Mouse (Mus musculus) forebrain, embryonic 11.5 days (tissue): ENCODE data around the gene Usf2. TPM values are rescaled to one million over a fixed set of nuclear protein-coding genes. Genes with fewer than 3 reads are reported as not detected.

Experiments used
- ATAC-seq: fragments of 200-750 bp; cut with Nextera tagmentation; replicated peaks from 2 replicates; pipeline ENCODE4 v1.8.0; 2017; ENCODE audit warnings: moderate TSS enrichment; ENCODE audit not compliant: low FRiP score
- DNase-seq: peaks from one replicate; pipeline ENCODE4 v3.0.0-alpha.2; 2017; ENCODE audit warnings: low spot score
- H3K27ac ChIP-seq: fragments of 300-500 bp; sonication (generic); 2 replicates; pipeline ENCODE4 v1.5.1; 2014; ENCODE audit warnings: low read depth, low read length
- H3K27me3 ChIP-seq: fragments of 300-500 bp; sonication (generic); 2 replicates; pipeline ENCODE4 v1.6.1; 2014; ENCODE audit warnings: mild to moderate bottlenecking, low read length, mixed read lengths; ENCODE audit not compliant: control insufficient read depth, insufficient read depth
- H3K36me3 ChIP-seq: fragments of 300-500 bp; sonication (generic); 2 replicates; pipeline ENCODE4 v1.6.1; 2014; ENCODE audit warnings: mild to moderate bottlenecking, low read length, moderate library complexity, mixed read lengths; ENCODE audit not compliant: control insufficient read depth, insufficient read depth
- H3K4me1 ChIP-seq: fragments of 300-500 bp; sonication (generic); replicated peaks from 2 replicates; pipeline ENCODE4 v1.6.1; 2014; ENCODE audit warnings: low read length, mixed read lengths; ENCODE audit not compliant: control insufficient read depth, insufficient read depth
- H3K4me2 ChIP-seq: fragments of 300-500 bp; sonication (generic); 2 replicates; pipeline ENCODE4 v1.6.1; 2014; ENCODE audit warnings: low read depth, mild to moderate bottlenecking, low read length, moderate library complexity, mixed read lengths; ENCODE audit not compliant: severe bottlenecking
- H3K4me3 ChIP-seq: fragments of 300-500 bp; sonication (generic); 2 replicates; pipeline ENCODE4 v1.5.1; 2014; ENCODE audit warnings: low read depth, low read length
- H3K9ac ChIP-seq: fragments of 300-500 bp; sonication (generic); 2 replicates; pipeline ENCODE4 v1.6.1; 2014; ENCODE audit warnings: low read length
- H3K9me3 ChIP-seq: fragments of 300-500 bp; sonication (generic); 2 replicates; pipeline ENCODE4 v1.6.1; 2016; ENCODE audit warnings: low read length, mixed read lengths; ENCODE audit not compliant: control insufficient read depth
- WGBS: fragments of 180-500 bp; shearing (Covaris S2); extraction: QIAGEN DNeasy Blood & Tissue Kit; methylation state at CpG from one replicate; pipeline ENCODE4 v1.1.7; 2014; 5-methylcytosine and 5-hydroxymethylcytosine counted together
- polyA plus RNA-seq: library from polyadenylated mRNA; unstranded; fragments of >200 nt; fragmentation: Nextera tagmentation; extraction: Ambion mirVana; gene quantifications from 2 replicates; pipeline ENCODE4 v1.2.1, GENCODE M21; 2014

The Usf2 gene
- polyA plus RNA-seq: 28.4 and 29.3 TPM in 2 replicates

DNA sequence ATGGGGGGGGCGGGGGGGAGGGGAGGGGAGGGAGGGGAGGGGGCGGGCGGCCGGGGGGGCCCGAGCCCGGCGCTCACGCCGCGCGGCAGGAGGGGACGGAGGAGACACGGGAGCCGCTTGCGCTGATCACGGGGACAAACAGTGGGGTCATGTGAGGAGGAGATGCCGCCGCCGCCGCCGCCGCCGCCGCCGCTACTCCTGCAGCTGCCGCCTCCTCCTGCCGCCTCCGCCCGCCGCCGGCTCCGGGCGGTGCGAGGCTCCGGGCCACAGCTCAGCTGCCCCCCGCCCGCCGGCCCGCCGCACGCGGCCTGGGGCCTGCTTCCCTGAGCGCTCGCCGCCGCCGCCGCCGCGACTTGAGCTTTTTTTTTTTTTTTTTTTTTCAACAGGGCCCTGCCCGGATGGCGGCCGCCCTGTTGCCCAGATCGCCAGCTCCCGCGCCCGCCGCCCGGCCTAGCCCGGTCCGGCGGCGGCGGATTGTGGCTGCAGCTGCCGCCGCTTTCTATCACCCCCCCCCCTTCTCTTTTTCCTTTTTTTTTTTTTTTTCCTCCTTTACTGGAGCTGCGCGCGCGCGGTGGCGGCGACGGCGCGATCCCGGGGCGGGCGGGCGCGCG lies at the start of gene Usf2:
Gene Usf2 (minus strand): TSS at position 48 of the 611 bp plus-strand sequence.
- peak within 1 kb of the TSS; percentile 95 for H3K27ac ChIP-seq
- 0% methylated on average over 28 of the region's 82 CpGs for WGBS
- peaks cover 10% of the 10 kb centered on the region for H3K4me1 ChIP-seq

DNA sequence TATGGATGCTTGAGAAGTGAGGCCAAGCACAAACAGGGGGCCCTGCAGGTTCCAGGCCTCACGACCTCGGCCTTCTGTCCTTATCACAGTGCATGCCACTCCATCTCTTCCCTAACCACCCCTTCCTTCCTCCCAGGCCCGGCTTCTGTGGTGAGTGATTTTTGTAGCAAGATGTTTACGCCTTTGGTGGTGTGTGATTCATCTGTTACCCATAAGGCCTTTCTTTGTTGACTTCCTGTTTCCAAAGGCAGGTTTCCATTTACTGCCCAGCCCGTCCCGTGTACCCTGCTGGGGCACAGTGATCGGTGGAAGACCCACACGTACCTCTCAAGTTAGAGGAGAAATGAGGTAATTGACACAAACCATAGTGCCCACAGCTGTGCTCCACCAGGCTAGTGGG lies 46.0 kb upstream of the Usf2 start:
- Histone ChIP-seq H3K9me3 (no peaks in the 10 kb centered on the region), H3K9ac (no peak overlapping the region), H3K36me3 (no peaks in the 10 kb centered on the region), H3K4me3 (no peak overlapping the region), H3K4me2 (no peak overlapping the region), H3K27ac (no peak overlapping the region), H3K27me3 (no peaks in the 10 kb centered on the region), H3K4me1 (no peaks in the 10 kb centered on the region)
- DNase-seq (no peak), ATAC-seq (no peak)
- 86% methylated on average over 8 of the region's 8 CpGs for WGBS

More for the DNA sequence above, at the start of gene Usf2:
- Histone ChIP-seq H3K27me3 (no peaks in the 10 kb centered on the region), H3K36me3 (peaks cover 10% of the 10 kb centered on the region), H3K4me2 (peak within 1 kb of the TSS; percentile 90), H3K9me3 (no peaks in the 10 kb centered on the region), H3K4me3 (peak within 1 kb of the TSS; percentile 95), H3K9ac (peak within 1 kb of the TSS; percentile 96)
- ATAC-seq: peak; percentile 61
- DNase-seq: peak; percentile 90

DNA sequence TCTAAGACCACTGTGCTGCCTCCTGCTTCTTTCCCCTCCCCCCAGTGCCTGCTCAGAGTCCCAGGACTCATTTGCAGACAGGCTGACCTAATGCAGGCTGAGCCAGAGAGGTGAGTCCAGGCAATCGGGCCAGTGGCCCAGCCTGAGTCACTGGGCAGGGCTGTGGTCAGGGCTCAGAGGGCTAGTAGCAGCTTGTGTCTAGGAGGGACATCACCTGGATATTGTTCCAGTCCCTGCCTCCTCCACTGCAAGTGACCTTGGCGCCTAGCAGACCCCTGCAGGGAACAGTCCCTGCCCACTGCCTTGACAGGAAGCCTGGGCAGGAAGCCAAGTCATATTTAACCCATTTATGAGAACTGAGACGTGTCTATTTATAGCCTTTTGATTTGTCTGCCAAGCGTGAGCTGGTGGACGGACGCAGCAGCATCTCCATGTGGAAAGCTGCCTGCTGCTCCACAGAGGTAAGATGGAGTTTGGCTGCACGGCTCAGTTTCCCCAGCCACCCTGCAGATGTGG lies 44.0 kb upstream of the Usf2 start:
- DNase-seq (no peak), ATAC-seq (no peak)
- H3K27ac ChIP-seq: no peak overlapping the region
- no peaks in the 10 kb centered on the region for H3K4me1 ChIP-seq
- WGBS: 61% methylated on average over 7 of the region's 7 CpGs
- no peak overlapping the region for H3K9ac ChIP-seq
- H3K4me3 ChIP-seq: no peak overlapping the region
- H3K36me3 ChIP-seq: no peaks in the 10 kb centered on the region
- no peak overlapping the region for H3K4me2 ChIP-seq
- H3K9me3 ChIP-seq: peaks cover 2% of the 10 kb centered on the region; the same call in 1 of the 2 replicates
- no peaks in the 10 kb centered on the region for H3K27me3 ChIP-seq

DNA sequence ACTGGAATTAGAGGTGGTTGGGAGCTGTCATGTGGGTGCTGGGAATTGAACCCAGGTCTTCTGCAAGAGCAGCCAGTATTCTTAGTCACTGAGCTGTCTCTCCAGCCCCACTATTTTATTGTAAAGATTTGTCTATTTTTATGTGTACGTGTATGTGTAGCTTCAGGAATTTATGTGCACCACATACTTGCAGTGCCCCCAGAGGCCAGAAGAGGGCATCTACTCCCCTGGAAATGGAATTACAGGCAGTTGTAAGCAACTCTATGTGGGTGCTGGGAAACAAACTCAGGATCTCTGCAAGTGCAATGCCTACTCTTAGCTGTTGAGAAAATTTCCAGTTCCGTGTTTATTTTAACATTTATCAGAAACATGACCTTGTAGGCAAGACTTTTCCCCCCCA lies 39.9 kb upstream of the Usf2 start:
- no peak for ATAC-seq
- Histone ChIP-seq H3K4me3 (no peak overlapping the region), H3K4me1 (no peaks in the 10 kb centered on the region), H3K36me3 (no peaks in the 10 kb centered on the region), H3K27me3 (no peaks in the 10 kb centered on the region), H3K4me2 (no peak overlapping the region), H3K9me3 (peaks cover 2% of the 10 kb centered on the region; the same call in 1 of the 2 replicates), H3K9ac (no peak overlapping the region), H3K27ac (no peak overlapping the region)
- no peak for DNase-seq
- WGBS: 89% methylated on average over 2 of the region's 2 CpGs

DNA sequence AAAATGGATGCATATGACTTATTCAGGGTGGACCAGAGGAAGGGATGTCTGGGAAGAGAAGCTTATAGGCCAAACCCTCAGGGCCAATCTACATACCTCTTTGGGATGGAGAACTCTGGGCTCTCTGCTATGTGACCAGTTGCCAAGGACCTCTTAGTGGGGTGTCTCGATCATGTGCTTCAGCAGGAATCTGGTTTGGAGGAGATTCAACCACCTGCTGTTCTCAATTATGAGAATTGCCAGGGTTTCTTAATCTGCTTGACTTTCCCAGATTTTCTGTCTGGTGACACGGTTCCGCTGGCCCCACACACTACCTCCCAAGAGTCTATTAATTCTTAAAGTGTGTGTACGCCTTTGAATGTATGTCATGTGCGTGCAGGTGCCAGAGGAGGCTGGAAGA lies 37.4 kb upstream of the Usf2 start:
- Histone ChIP-seq H3K4me3 (no peak overlapping the region), H3K9ac (no peak overlapping the region), H3K9me3 (peaks cover 2% of the 10 kb centered on the region; the same call in 1 of the 2 replicates), H3K27ac (no peak overlapping the region), H3K27me3 (no peaks in the 10 kb centered on the region), H3K4me2 (no peak overlapping the region), H3K36me3 (no peaks in the 10 kb centered on the region), H3K4me1 (no peaks in the 10 kb centered on the region)
- ATAC-seq: no peak
- 83% methylated on average over 5 of the region's 5 CpGs for WGBS
- DNase-seq: no peak

DNA sequence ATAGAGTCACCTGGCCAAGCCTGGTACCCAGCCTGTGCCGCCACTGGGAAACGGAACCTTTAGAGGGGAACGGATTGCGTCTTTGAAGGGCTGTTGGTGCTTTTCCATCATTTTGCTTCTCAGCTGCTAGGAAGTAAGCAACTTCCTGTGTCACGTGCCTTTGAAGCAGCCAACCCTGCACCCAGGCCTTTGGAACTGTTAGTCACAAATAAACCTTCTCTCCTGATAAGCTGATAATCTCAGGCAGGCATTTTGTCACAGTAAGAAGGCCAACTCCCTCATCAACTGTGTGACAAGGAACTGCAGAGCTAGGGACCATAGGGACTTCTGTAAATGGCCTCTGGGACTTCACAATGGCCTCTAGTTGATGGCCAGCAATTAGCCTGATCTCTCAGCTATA lies 35.5 kb upstream of the Usf2 start:
- no peak overlapping the region for H3K27ac ChIP-seq
- H3K36me3 ChIP-seq: no peaks in the 10 kb centered on the region
- 83% methylated on average over 5 of the region's 5 CpGs for WGBS
- peaks cover 2% of the 10 kb centered on the region; the same call in 1 of the 2 replicates for H3K9me3 ChIP-seq
- no peak for ATAC-seq
- no peak overlapping the region for H3K4me3 ChIP-seq
- no peaks in the 10 kb centered on the region for H3K27me3 ChIP-seq
- H3K4me1 ChIP-seq: no peaks in the 10 kb centered on the region
- H3K9ac ChIP-seq: no peak overlapping the region
- DNase-seq: no peak
- H3K4me2 ChIP-seq: no peak overlapping the region

DNA sequence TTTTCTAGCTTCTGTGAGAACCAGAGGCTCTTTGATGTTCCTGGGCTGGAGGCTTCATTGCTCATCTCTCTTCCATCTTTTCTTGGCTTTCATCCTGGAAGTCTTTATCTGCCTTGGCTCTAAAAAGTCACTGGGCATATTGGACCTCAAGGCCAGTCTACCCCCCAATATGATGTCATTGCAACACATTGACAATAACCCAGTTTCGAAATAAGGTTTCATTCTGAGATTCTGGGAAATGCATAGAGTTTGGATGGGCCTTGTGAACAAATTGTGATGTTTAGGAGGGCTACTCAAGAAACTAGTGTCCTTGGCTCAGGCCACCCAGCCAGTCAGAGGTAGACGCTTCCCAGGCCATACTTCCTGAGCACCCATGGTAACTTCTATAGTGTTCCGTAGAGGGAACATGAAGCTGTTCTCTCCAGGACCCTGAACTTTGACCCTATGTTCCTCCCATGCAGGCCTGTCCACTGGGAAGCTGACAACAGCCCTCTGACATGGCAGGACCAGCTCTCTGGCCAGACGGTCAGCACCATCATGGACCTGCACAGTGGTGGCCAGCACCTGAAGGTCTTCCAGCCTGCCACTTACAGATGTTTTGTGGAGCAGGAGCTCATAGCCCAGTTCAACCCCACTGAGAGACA lies 32.0 kb upstream of the Usf2 start:
- no peaks in the 10 kb centered on the region for H3K4me1 ChIP-seq
- H3K27me3 ChIP-seq: no peaks in the 10 kb centered on the region
- no peaks in the 10 kb centered on the region for H3K36me3 ChIP-seq
- no peak overlapping the region for H3K4me3 ChIP-seq
- no peak for DNase-seq
- no peak overlapping the region for H3K27ac ChIP-seq
- no peak overlapping the region for H3K4me2 ChIP-seq
- WGBS: 85% methylated on average over 4 of the region's 4 CpGs
- no peak overlapping the region for H3K9ac ChIP-seq
- no peak for ATAC-seq
- H3K9me3 ChIP-seq: no peaks in the 10 kb centered on the region

DNA sequence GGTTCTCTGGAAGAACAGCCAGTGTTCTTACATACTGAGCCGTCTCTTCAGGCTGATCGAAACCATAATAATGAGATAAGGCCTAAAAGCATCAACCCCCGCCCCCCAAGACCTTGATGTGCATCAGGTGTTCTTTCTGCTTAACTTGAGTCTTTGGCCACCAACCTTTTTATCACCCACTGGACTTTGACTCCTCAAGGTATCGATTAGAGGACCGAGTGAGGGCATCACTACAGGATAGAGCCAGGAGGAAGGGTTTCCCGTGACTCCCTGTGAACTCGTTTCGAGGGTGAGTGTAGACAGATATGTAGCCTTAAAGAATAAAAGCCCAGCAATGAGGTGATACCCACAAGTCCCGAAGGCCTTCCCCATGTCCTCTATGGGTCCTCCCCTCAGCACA lies 28.8 kb upstream of the Usf2 start:
- H3K27me3 ChIP-seq: no peaks in the 10 kb centered on the region
- ATAC-seq (no peak), DNase-seq (no peak)
- no peaks in the 10 kb centered on the region for H3K9me3 ChIP-seq
- no peak overlapping the region for H3K4me3 ChIP-seq
- H3K9ac ChIP-seq: no peak overlapping the region
- no peak overlapping the region for H3K27ac ChIP-seq
- H3K36me3 ChIP-seq: no peaks in the 10 kb centered on the region
- WGBS: 85% methylated on average over 9 of the region's 9 CpGs
- no peaks in the 10 kb centered on the region for H3K4me1 ChIP-seq
- H3K4me2 ChIP-seq: no peak overlapping the region

DNA sequence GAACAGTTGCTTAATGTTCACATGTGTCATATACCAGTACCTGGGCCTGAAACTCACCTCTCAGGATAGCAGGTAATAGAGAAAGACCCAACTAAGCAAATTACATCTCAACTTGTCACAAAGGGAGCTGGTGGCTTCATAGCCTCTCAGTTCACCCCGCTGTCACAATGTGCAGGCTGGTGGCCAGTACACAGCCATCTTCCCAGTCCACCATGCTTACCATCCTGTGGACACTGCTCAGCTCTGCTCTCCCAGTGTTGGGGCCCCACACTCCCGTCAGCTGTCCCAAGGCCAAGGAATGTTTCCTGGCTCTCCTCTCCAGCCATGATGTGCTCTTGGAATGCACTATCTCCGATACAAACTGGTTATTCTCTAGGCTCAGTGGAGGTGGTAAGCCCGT lies 25.1 kb upstream of the Usf2 start:
- no peak for DNase-seq
- Histone ChIP-seq H3K4me1 (no peaks in the 10 kb centered on the region), H3K27me3 (no peaks in the 10 kb centered on the region), H3K4me2 (no peak overlapping the region), H3K36me3 (no peaks in the 10 kb centered on the region), H3K9ac (no peak overlapping the region), H3K27ac (no peak overlapping the region), H3K9me3 (no peaks in the 10 kb centered on the region), H3K4me3 (no peak overlapping the region)
- no peak for ATAC-seq
- 87% methylated on average over 4 of the region's 4 CpGs for WGBS
